Mouse (Mus musculus): ENCODE measurements around the gene Gm128. TPM values are rescaled to one million over a fixed set of nuclear protein-coding genes. Genes with fewer than 3 reads are reported as not detected.

Gm128 gene
- polyA plus RNA-seq (2017; shearing (Covaris generic)): 0.25 TPM

GRCm38 (mm10) chr3:95241498-95241897 is at the start of gene Gm128:
Gm128 (minus strand) TSS chr3:95241598.

GRCm38 (mm10) chr3:95281216-95282126 is 40.1 kb upstream of the Gm128 start, which contains the start of the genes Mindy1 and Prune1:
Mindy1 (plus strand) TSS chr3:95281345.
Prune1 (minus strand) TSS chr3:95282076.

GRCm38 (mm10) chr3:95250783-95251424 is 9.5 kb upstream of the Gm128 start, which contains the start of gene Bnipl:
Bnipl (minus strand) TSS chr3:95251193.

GRCm38 (mm10) chr3:95231298-95232221 is 9.8 kb downstream of the Gm128 start, which contains the start of gene Mllt11:
Mllt11 (minus strand) TSS chr3:95232171.

GRCm38 (mm10) chr3:95228148-95228893 is 13.1 kb downstream of the Gm128 start, which contains the start of gene Cdc42se1:
Cdc42se1 (plus strand) TSS chr3:95228732.

GRCm38 (mm10) chr3:95217255-95218134 is 23.9 kb downstream of the Gm128 start, which contains the start of gene Gabpb2:
Gabpb2 (minus strand) TSS chr3:95217916.

Other genes starting within 250 kb of the Gm128 start
- gene Zfp687, start 226.2 kb downstream of the Gm128 start, polyA plus RNA-seq (2017; shearing (Covaris generic)): 52.1 TPM
- gene Psmd4, start 199.0 kb downstream of the Gm128 start, polyA plus RNA-seq (2017; shearing (Covaris generic)): 264 TPM
- 34.8 TPM for gene Pip5k1a, start 134.7 kb downstream of the Gm128 start, polyA plus RNA-seq (2017; shearing (Covaris generic))
- 81.8 TPM for gene Vps72, start 130.6 kb downstream of the Gm128 start, polyA plus RNA-seq (2017; shearing (Covaris generic))
- gene Tmod4, start 117.1 kb downstream of the Gm128 start, polyA plus RNA-seq (2017; shearing (Covaris generic)): 0.66 TPM
- 70.8 TPM for gene Scnm1, start 107.6 kb downstream of the Gm128 start, polyA plus RNA-seq (2017; shearing (Covaris generic))
- gene Lysmd1, start 107.5 kb downstream of the Gm128 start, polyA plus RNA-seq (2017; shearing (Covaris generic)): 26.1 TPM
- gene Tnfaip8l2, start 99.2 kb downstream of the Gm128 start, polyA plus RNA-seq (2017; shearing (Covaris generic)): 199 TPM
- gene Sema6c, start 81.1 kb downstream of the Gm128 start, polyA plus RNA-seq (2017; shearing (Covaris generic)): 1.1 TPM
- gene Gabpb2, start 23.7 kb downstream of the Gm128 start, polyA plus RNA-seq (2017; shearing (Covaris generic)): 29.2 TPM
- 249 TPM for gene Cdc42se1, start 12.9 kb downstream of the Gm128 start, polyA plus RNA-seq (2017; shearing (Covaris generic))
- gene Mllt11, start 9.4 kb downstream of the Gm128 start, polyA plus RNA-seq (2017; shearing (Covaris generic)): 5.8 TPM
- not detected for gene Bnipl, start 9.6 kb upstream of the Gm128 start, polyA plus RNA-seq (2017; shearing (Covaris generic))
- 17.1 TPM for gene Mindy1, start 39.7 kb upstream of the Gm128 start, polyA plus RNA-seq (2017; shearing (Covaris generic))
- gene Prune1, start 40.5 kb upstream of the Gm128 start, polyA plus RNA-seq (2017; shearing (Covaris generic)): 5.5 TPM
- 0.67 TPM for gene Anxa9, start 65.6 kb upstream of the Gm128 start, polyA plus RNA-seq (2017; shearing (Covaris generic))
- gene Cers2, start 73.2 kb upstream of the Gm128 start, polyA plus RNA-seq (2017; shearing (Covaris generic)): 197 TPM
- gene Setdb1, start 115.6 kb upstream of the Gm128 start, polyA plus RNA-seq (2017; shearing (Covaris generic)): 24.2 TPM
- gene 4930558C23Rik, start 161.2 kb upstream of the Gm128 start, polyA plus RNA-seq (2017; shearing (Covaris generic)): not detected
- 63.5 TPM for gene Arnt, start 192.8 kb upstream of the Gm128 start, polyA plus RNA-seq (2017; shearing (Covaris generic))